Mouse (Mus musculus): ENCODE results near the gene Gm3099. TPM values are rescaled to one million over a fixed set of nuclear protein-coding genes. Genes with fewer than 3 reads are reported as not detected.
"Not testable (repeated sequence)": the region's sequence is repeated elsewhere in the genome, so short reads cannot be mapped to it uniquely, and the experiment has no call there.

The Gm3099 gene
- polyA plus RNA-seq (2014; fragmentation: Nextera tagmentation; extraction: Ambion mirVana): not detected in 2 replicates

- H3K27ac ChIP-seq (ENCODE audit: low read depth, low read length); H3K4me3 ChIP-seq (ENCODE audit: low read depth, low read length); H3K36me3 ChIP-seq (ENCODE audit: control insufficient read depth, insufficient read depth, low read length); ATAC-seq (ENCODE audit: low FRiP score); H3K27me3 ChIP-seq (ENCODE audit: control insufficient read depth, insufficient read depth, low read length); H3K9me3 ChIP-seq (ENCODE audit: control insufficient read depth, low read length); DNase-seq (ENCODE audit: low spot score); H3K4me1 ChIP-seq (replicated peaks; ENCODE audit: control insufficient read depth, insufficient read depth, low read length); H3K9ac ChIP-seq (ENCODE audit: low read depth, low read length); H3K4me2 ChIP-seq (replicated peaks; ENCODE audit: low read depth, low read length): not testable (repeated sequence)
- WGBS: 91% methylated on average over 1 of the region's 3 CpGs
These were observed at the start of gene Gm3099 for GRCm38 (mm10) chr14:3998094-3998493. Gene Gm3099, plus strand, starts transcription at chr14:3998394.

GRCm38 (mm10) chr14:3963247-3963646 lies 34.9 kb upstream of the Gm3099 start, which contains the start of gene Gm3095:
Gene Gm3095, plus strand, starts transcription at chr14:3963547.
- H3K4me2 ChIP-seq (replicated peaks; ENCODE audit: low read depth, low read length); H3K27ac ChIP-seq (ENCODE audit: low read depth, low read length); H3K36me3 ChIP-seq (ENCODE audit: control insufficient read depth, insufficient read depth, low read length); H3K27me3 ChIP-seq (ENCODE audit: control insufficient read depth, insufficient read depth, low read length); ATAC-seq (ENCODE audit: low FRiP score); H3K4me3 ChIP-seq (ENCODE audit: low read depth, low read length); H3K9ac ChIP-seq (ENCODE audit: low read depth, low read length); H3K4me1 ChIP-seq (replicated peaks; ENCODE audit: control insufficient read depth, insufficient read depth, low read length); H3K9me3 ChIP-seq (ENCODE audit: control insufficient read depth, low read length); DNase-seq (ENCODE audit: low spot score): not testable (repeated sequence)
- no CpG with 5 or more reads among the region's 2 CpGs for WGBS

- H3K27ac ChIP-seq (ENCODE audit: low read depth, low read length); DNase-seq (ENCODE audit: low spot score); H3K4me3 ChIP-seq (ENCODE audit: low read depth, low read length): not testable (repeated sequence)
These were observed 25.4 kb downstream of the Gm3099 start, which contains the start of gene Gm5796 for GRCm38 (mm10) chr14:4023641-4024040. Gene Gm5796, plus strand, starts transcription at chr14:4023941.

More at GRCm38 (mm10) chr14:4023641-4024040, 25.4 kb downstream of the Gm3099 start, which contains the start of gene Gm5796:
- H3K9me3 ChIP-seq (ENCODE audit: control insufficient read depth, low read length); H3K4me1 ChIP-seq (replicated peaks; ENCODE audit: control insufficient read depth, insufficient read depth, low read length); H3K4me2 ChIP-seq (replicated peaks; ENCODE audit: low read depth, low read length); H3K36me3 ChIP-seq (ENCODE audit: control insufficient read depth, insufficient read depth, low read length); H3K9ac ChIP-seq (ENCODE audit: low read depth, low read length); H3K27me3 ChIP-seq (ENCODE audit: control insufficient read depth, insufficient read depth, low read length); ATAC-seq (ENCODE audit: low FRiP score): not testable (repeated sequence)
- WGBS: no CpG with 5 or more reads among the region's 3 CpGs

Other genes with a start within 250 kb of the Gm3099 start
- gene Gm3002, start 188.3 kb upstream of the Gm3099 start, polyA plus RNA-seq (2014; fragmentation: Nextera tagmentation; extraction: Ambion mirVana): 0.64 and 1.6 TPM in 2 replicates
- 0.17 TPM in 1 of 2 replicates, not detected in the other for gene Gm3033, start 152.1 kb upstream of the Gm3099 start, polyA plus RNA-seq (2014; fragmentation: Nextera tagmentation; extraction: Ambion mirVana)
- 0.20 TPM in 2 replicates for gene Gm2916, start 114.2 kb upstream of the Gm3099 start, polyA plus RNA-seq (2014; fragmentation: Nextera tagmentation; extraction: Ambion mirVana)
- gene Gm3029, start 66.6 kb upstream of the Gm3099 start, polyA plus RNA-seq (2014; fragmentation: Nextera tagmentation; extraction: Ambion mirVana): not detected in 2 replicates
- gene Gm3095, start 34.8 kb upstream of the Gm3099 start, polyA plus RNA-seq (2014; fragmentation: Nextera tagmentation; extraction: Ambion mirVana): 0.15 and 0.36 TPM in 2 replicates
- gene Gm5796, start 25.5 kb downstream of the Gm3099 start, polyA plus RNA-seq (2014; fragmentation: Nextera tagmentation; extraction: Ambion mirVana): 0.31 and 0.66 TPM in 2 replicates
- gene Gm3115, start 85.7 kb downstream of the Gm3099 start, polyA plus RNA-seq (2014; fragmentation: Nextera tagmentation; extraction: Ambion mirVana): not detected in 2 replicates
- 0.42 TPM in 1 of 2 replicates, not detected in the other for gene Gm8108, start 112.1 kb downstream of the Gm3099 start, polyA plus RNA-seq (2014; fragmentation: Nextera tagmentation; extraction: Ambion mirVana)
- gene Gm3127, start 166.6 kb downstream of the Gm3099 start, polyA plus RNA-seq (2014; fragmentation: Nextera tagmentation; extraction: Ambion mirVana): not detected in 2 replicates
- 1.5 and 1.7 TPM in 2 replicates for gene Gm2974, start 184.2 kb downstream of the Gm3099 start, polyA plus RNA-seq (2014; fragmentation: Nextera tagmentation; extraction: Ambion mirVana)